Mouse (Mus musculus) ES-Bruce4 (cell line): ENCODE data around the gene Sphk2.

Source experiments
- CTCF ChIP-seq: IDR thresholded peaks from one replicate; pipeline ENCODE4 v1.8.1; 2011; ENCODE audit warnings: low read depth, low read length
- POLR2A ChIP-seq: IDR thresholded peaks from one replicate; pipeline ENCODE4 v1.8.1; 2011; ENCODE audit warnings: low read length; ENCODE audit not compliant: insufficient read depth

- TF ChIP-seq CTCF (no peak), POLR2A (no peak)
Measured at GRCm38 (mm10) chr7:45733477-45733876, 15.7 kb upstream of the Sphk2 start.
